ENCODE assay signal across 8 mouse cellular contexts in genomic region chr11:109651566-109652024, GRCm38 (mm10). TPM values are rescaled to one million over a fixed set of nuclear protein-coding genes. Genes with fewer than 3 reads are reported as not detected.
A peak's percentile ranks its signal among the peaks of the same experiment; 100 is the strongest.
DNase-seq lines count a peak whose midpoint lies in the region; ATAC-seq lines count a peak whose summit lies in the region.

No protein-coding gene starts in this region.

- H3K4me3 ChIP-seq in forebrain, embryonic 16.5 days (replicated peaks; ENCODE audit: low read length): peak overlapping the region; percentile 92
- H3K4me3 ChIP-seq in lung, embryonic 15.5 days: peak overlapping the region; percentile 85

- peaks cover 9% of the 10 kb centered on the region; the same call in 1 of the 2 replicates for H3K36me3 ChIP-seq in forebrain, embryonic 16.5 days (ENCODE audit: control insufficient read depth, insufficient read depth)
- peaks cover 30% of the 10 kb centered on the region for H3K36me3 ChIP-seq in lung, embryonic 15.5 days

- H3K27ac ChIP-seq in forebrain, embryonic 16.5 days (ENCODE audit: low read length): peak overlapping the region; percentile 93
- peak overlapping the region; percentile 96 for H3K27ac ChIP-seq in lung, embryonic 15.5 days

- H3K9ac ChIP-seq in forebrain, embryonic 16.5 days (replicated peaks; ENCODE audit: low read depth, low read length): peak overlapping the region; percentile 92
- peak overlapping the region; percentile 92 for H3K9ac ChIP-seq in lung, embryonic 15.5 days

- intact Hi-C loops in left cerebral cortex, postnatal 4 days (cut with DNase I): no loop called here
- intact Hi-C loops in left cerebral cortex, postnatal 36 days (cut with DNase I): loop anchor here (5.0 to 10.0 kb wide), 2 partner anchors 39 to 623 kb away; partner anchors contain the start of gene Wipi1

- WGBS in forebrain, embryonic 16.5 days: 1% methylated on average over 21 of the region's 21 CpGs
- under 1% methylated on average over 21 of the region's 21 CpGs for WGBS in lung, embryonic 15.5 days

- no peaks in the 10 kb centered on the region for H3K9me3 ChIP-seq in forebrain, embryonic 16.5 days (ENCODE audit: control insufficient read depth, low read length)
- H3K9me3 ChIP-seq in lung, embryonic 15.5 days: no peaks in the 10 kb centered on the region

- H3K4me1 ChIP-seq in forebrain, embryonic 16.5 days (replicated peaks; ENCODE audit: control insufficient read depth, insufficient read depth, low read length): peaks cover 37% of the 10 kb centered on the region
- peaks cover 43% of the 10 kb centered on the region for H3K4me1 ChIP-seq in lung, embryonic 15.5 days

- ATAC-seq in forebrain, embryonic 16.5 days: no peak
- ATAC-seq in lung, embryonic 15.5 days (ENCODE audit: borderline replicate concordance, extremely low read depth, low FRiP score, low TSS enrichment): peak; percentile 25; the same call in 1 of the 2 replicates

- no peaks in the 10 kb centered on the region for H3K27me3 ChIP-seq in forebrain, embryonic 16.5 days (replicated peaks; ENCODE audit: control insufficient read depth, insufficient read depth, low read length)
- no peaks in the 10 kb centered on the region for H3K27me3 ChIP-seq in lung, embryonic 15.5 days

- DNase-seq in left cerebral cortex, postnatal 4 days: peak; percentile 35
- DNase-seq in left cerebral cortex, postnatal 36 days (ENCODE audit: low spot score in 2 of 2): no peak
- peak; percentile 58 for DNase-seq in cerebellum, adult 11-12 months
- peak; percentile 53 for DNase-seq in kidney, adult 11 months
- DNase-seq in spleen, postnatal 4 days (ENCODE audit: low spot score in 2 of 2): peak; percentile 21 to 73
- no peak for DNase-seq in layer of hippocampus, adult 11-12 months (ENCODE audit: low spot score)

- H3K4me2 ChIP-seq in forebrain, embryonic 16.5 days (ENCODE audit: low read length): peak overlapping the region; percentile 92
- H3K4me2 ChIP-seq in lung, embryonic 15.5 days: peak overlapping the region; percentile 84

RNA-seq across cellular contexts. Expression of gene Prkar1a, which starts 2.4 kb away (rescaled TPM):
- 100 to 1,000 TPM; 334 to 356 TPM for total RNA-seq in left cerebral cortex, postnatal 4 days (2021)
- 100 to 1,000 TPM; 563 to 569 TPM for total RNA-seq in left cerebral cortex, postnatal 36 days (2021)
- 521 and 535 TPM in 2 replicates for polyA plus RNA-seq in forebrain, embryonic 16.5 days (2015; fragmentation: Nextera tagmentation; extraction: Ambion mirVana)
- 388 and 400 TPM in 2 replicates for polyA plus RNA-seq in lung, embryonic 15.5 days (2015; fragmentation: Nextera tagmentation; extraction: Ambion mirVana)

RNA-seq across cellular contexts. Expression of gene Wipi1, which starts 39.8 kb away (rescaled TPM):
- 10 to 100 TPM; 14.1 TPM for total RNA-seq in left cerebral cortex, postnatal 4 days (2021)
- 10 to 100 TPM; 22.3 to 22.7 TPM for total RNA-seq in left cerebral cortex, postnatal 36 days (2021)
- polyA plus RNA-seq in forebrain, embryonic 16.5 days (2015; fragmentation: Nextera tagmentation; extraction: Ambion mirVana): 14.0 and 14.4 TPM in 2 replicates
- 42.1 and 44.6 TPM in 2 replicates for polyA plus RNA-seq in lung, embryonic 15.5 days (2015; fragmentation: Nextera tagmentation; extraction: Ambion mirVana)

Comparison
In these comparisons a context has a peak if more than half of its experiments do, and no peak if none do; other contexts are left out.
1. DNase-seq: peak in left cerebral cortex, postnatal 4 days (single experiment), cerebellum, adult 11-12 months (single experiment), kidney, adult 11 months (single experiment) and spleen, postnatal 4 days (2 of 2); none in left cerebral cortex, postnatal 36 days (0 of 2) and layer of hippocampus, adult 11-12 months (single experiment).